Mouse (Mus musculus): Measurements from ENCODE around the gene Vps53. TPM values are rescaled to one million over a fixed set of nuclear protein-coding genes. Genes with fewer than 3 reads are reported as not detected.

Gene Vps53
- polyA plus RNA-seq, 1 experiment from 2014 or later = 28.5 TPM

DNA sequence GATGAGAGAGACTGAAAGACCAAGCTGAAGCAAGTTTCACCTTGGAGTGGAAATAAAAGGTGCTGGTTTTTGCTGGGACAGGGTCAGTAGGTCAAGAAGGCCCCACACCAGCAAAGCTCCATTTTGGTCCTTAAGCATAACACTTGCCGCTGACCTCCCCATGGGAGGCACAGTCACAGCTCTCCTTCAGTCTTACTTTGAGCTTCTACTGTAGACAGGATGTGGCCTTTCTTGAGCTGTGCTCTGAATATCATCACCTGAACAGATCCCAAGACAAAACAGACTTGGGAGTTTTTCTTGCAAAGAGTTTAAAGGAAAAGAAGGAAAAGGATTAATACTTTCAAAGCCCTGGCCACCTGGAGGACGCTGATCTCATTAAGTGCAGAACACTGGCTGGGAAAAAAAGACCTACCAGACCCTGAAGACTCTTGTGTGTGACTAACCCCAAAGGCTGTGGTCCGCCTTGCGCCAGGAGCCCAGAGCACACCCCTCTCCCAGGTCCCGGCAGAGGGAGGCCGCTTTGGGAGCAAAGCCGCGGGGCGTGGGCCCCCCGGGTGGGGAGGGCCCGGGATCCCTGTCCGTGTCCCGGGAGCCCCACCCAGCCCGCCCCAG is 152.8 kb downstream of the Vps53 start:
- Histone ChIP-seq H3K27ac (ENCODE audit: low read length) (peak overlapping the region; percentile 85), H3K4me1 (ENCODE audit: insufficient read depth, low read depth, low read length) (peaks cover 9% of the 10 kb centered on the region; the same call in 1 of the 2 replicates), H3K4me3 (ENCODE audit: low read depth, low read length) (peak overlapping the region; percentile 94), H3K27me3 (replicated peaks; ENCODE audit: insufficient read depth, low read length) (no peaks in the 10 kb centered on the region), H3K4me2 (replicated peaks; ENCODE audit: low read depth, low read length) (peak overlapping the region; percentile 94), H3K36me3 (ENCODE audit: insufficient read depth, low read length) (peaks cover 6% of the 10 kb centered on the region; the same call in 1 of the 2 replicates), H3K9ac (replicated peaks; ENCODE audit: low read depth) (peak overlapping the region; percentile 88), H3K9me3 (ENCODE audit: low read length) (no peaks in the 10 kb centered on the region)
- TF ChIP-seq CTCF (IDR thresholded peaks at IDR 0.05) (no peak), EP300 (IDR thresholded peaks at IDR 0.05) (no peak)
- no peak; the same call in 1 of the 2 replicates for ATAC-seq
- DNase-seq (ENCODE audit: low spot score) = peak; percentile 42
- whole genome bisulfite sequencing = 5% methylated on average over 11 of the region's 14 CpGs

DNA sequence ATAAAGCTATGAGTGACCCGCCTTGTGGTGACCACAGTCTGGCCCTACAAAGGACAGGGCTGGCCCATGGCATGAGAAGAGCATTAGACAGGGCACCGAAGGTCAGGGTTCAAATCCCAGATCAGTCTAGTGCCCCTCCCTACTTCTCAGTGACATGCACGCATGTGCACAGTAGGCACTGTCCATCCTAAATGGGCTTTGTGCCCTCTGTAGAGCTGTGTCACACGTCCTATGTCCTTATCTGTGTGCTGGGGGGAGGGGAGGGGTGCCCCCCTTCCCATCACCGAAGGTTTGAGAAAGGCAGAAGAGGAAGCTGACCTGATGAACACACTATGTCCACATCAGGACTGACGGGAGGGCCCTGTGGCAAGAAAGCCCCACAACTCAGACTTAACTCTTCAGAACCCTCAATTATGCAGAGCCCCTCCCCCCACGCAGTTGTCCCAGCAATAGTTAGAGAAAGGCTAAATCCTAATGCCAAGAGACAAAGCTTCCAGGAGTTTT is 154.3 kb downstream of the Vps53 start:
- DNase-seq (ENCODE audit: low spot score) (no peak), ATAC-seq (no peak)
- H3K27me3 ChIP-seq (replicated peaks; ENCODE audit: insufficient read depth, low read length) = no peaks in the 10 kb centered on the region
- peaks cover 9% of the 10 kb centered on the region; the same call in 1 of the 2 replicates for H3K4me1 ChIP-seq (ENCODE audit: insufficient read depth, low read depth, low read length)
- 67% methylated on average over 7 of the region's 7 CpGs for WGBS
- H3K27ac ChIP-seq (ENCODE audit: low read length) = no peak overlapping the region
- 0 out of 2 replicates have a peak overlapping the region, but pooled peaks have one; percentile 94 for H3K4me3 ChIP-seq (ENCODE audit: low read depth, low read length)
- H3K36me3 ChIP-seq (ENCODE audit: insufficient read depth, low read length) = peaks cover 6% of the 10 kb centered on the region; the same call in 1 of the 2 replicates
- peak overlapping the region; percentile 94 for H3K4me2 ChIP-seq (replicated peaks; ENCODE audit: low read depth, low read length)
- no peaks in the 10 kb centered on the region for H3K9me3 ChIP-seq (ENCODE audit: low read length)
- no peak overlapping the region for H3K9ac ChIP-seq (replicated peaks; ENCODE audit: low read depth)
- TF ChIP-seq CTCF (IDR thresholded peaks at IDR 0.05) = no peak
- TF ChIP-seq EP300 (IDR thresholded peaks at IDR 0.05) = no peak

DNA sequence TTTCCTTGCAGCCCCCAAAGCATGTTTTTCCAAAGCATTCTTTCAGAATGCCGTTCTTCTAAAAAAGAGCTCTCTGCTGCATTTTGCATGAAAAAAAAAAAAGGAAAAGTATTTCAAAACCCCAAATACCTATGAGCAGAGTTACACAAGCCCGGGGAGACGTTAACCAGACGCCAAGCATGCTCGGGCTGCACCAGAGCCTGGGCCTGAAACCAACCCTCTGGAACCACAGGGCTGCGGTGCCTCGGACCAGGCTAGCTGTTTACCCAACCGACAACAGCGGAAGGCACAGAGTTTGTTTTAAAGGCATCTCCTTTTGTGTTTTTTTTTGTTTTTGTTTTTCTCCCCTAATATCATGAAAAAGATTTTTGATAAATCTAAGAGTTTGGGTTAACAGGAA is 158.5 kb downstream of the Vps53 start:
- no peak overlapping the region for H3K4me3 ChIP-seq (ENCODE audit: low read depth, low read length)
- H3K4me2 ChIP-seq (replicated peaks; ENCODE audit: low read depth, low read length) = no peak overlapping the region
- no peak overlapping the region for H3K27ac ChIP-seq (ENCODE audit: low read length)
- H3K9me3 ChIP-seq (ENCODE audit: low read length) = no peaks in the 10 kb centered on the region
- H3K36me3 ChIP-seq (ENCODE audit: insufficient read depth, low read length) = peaks cover 6% of the 10 kb centered on the region; the same call in 1 of the 2 replicates
- no peak overlapping the region for H3K9ac ChIP-seq (replicated peaks; ENCODE audit: low read depth)
- ATAC-seq (no peak), DNase-seq (ENCODE audit: low spot score) (no peak)
- no peaks in the 10 kb centered on the region for H3K27me3 ChIP-seq (replicated peaks; ENCODE audit: insufficient read depth, low read length)
- 60% methylated on average over 9 of the region's 9 CpGs for WGBS
- TF ChIP-seq EP300 (IDR thresholded peaks at IDR 0.05) (no peak), CTCF (IDR thresholded peaks at IDR 0.05) (no peak)
- H3K4me1 ChIP-seq (ENCODE audit: insufficient read depth, low read depth, low read length) = 0 out of 2 replicates have a peak, but pooled peaks cover 2% of the 10 kb centered on the region

GRCm38 (mm10) chr11:76019879-76020278 is 159.6 kb downstream of the Vps53 start:
- H3K27me3 ChIP-seq (replicated peaks; ENCODE audit: insufficient read depth, low read length) = no peaks in the 10 kb centered on the region
- peaks cover 6% of the 10 kb centered on the region; the same call in 1 of the 2 replicates for H3K36me3 ChIP-seq (ENCODE audit: insufficient read depth, low read length)
- H3K9me3 ChIP-seq (ENCODE audit: low read length) = no peaks in the 10 kb centered on the region
- no peak for ATAC-seq
- no peak for TF ChIP-seq EP300 (IDR thresholded peaks at IDR 0.05)
- TF ChIP-seq CTCF (IDR thresholded peaks at IDR 0.05) = no peak
- no peaks in the 10 kb centered on the region for H3K4me1 ChIP-seq (ENCODE audit: insufficient read depth, low read depth, low read length)
- H3K4me2 ChIP-seq (replicated peaks; ENCODE audit: low read depth, low read length) = no peak overlapping the region
- H3K27ac ChIP-seq (ENCODE audit: low read length) = 0 out of 2 replicates have a peak overlapping the region, but pooled peaks have one; percentile 1
- WGBS = 78% methylated on average over 4 of the region's 4 CpGs
- no peak for DNase-seq (ENCODE audit: low spot score)
- H3K9ac ChIP-seq (replicated peaks; ENCODE audit: low read depth) = no peak overlapping the region
- H3K4me3 ChIP-seq (ENCODE audit: low read depth, low read length) = no peak overlapping the region

GRCm38 (mm10) chr11:76015814-76016213 is 163.6 kb downstream of the Vps53 start:
- Histone ChIP-seq H3K27ac (ENCODE audit: low read length) (no peak overlapping the region), H3K4me2 (replicated peaks; ENCODE audit: low read depth, low read length) (no peak overlapping the region), H3K36me3 (ENCODE audit: insufficient read depth, low read length) (no peaks in the 10 kb centered on the region), H3K4me1 (ENCODE audit: insufficient read depth, low read depth, low read length) (no peaks in the 10 kb centered on the region), H3K4me3 (ENCODE audit: low read depth, low read length) (no peak overlapping the region), H3K9ac (replicated peaks; ENCODE audit: low read depth) (no peak overlapping the region), H3K27me3 (replicated peaks; ENCODE audit: insufficient read depth, low read length) (no peaks in the 10 kb centered on the region), H3K9me3 (ENCODE audit: low read length) (no peaks in the 10 kb centered on the region)
- TF ChIP-seq EP300 (IDR thresholded peaks at IDR 0.05) = no peak
- no peak for TF ChIP-seq CTCF (IDR thresholded peaks at IDR 0.05)
- DNase-seq (ENCODE audit: low spot score) = no peak
- WGBS = 58% methylated on average over 4 of the region's 4 CpGs
- ATAC-seq = no peak

DNA sequence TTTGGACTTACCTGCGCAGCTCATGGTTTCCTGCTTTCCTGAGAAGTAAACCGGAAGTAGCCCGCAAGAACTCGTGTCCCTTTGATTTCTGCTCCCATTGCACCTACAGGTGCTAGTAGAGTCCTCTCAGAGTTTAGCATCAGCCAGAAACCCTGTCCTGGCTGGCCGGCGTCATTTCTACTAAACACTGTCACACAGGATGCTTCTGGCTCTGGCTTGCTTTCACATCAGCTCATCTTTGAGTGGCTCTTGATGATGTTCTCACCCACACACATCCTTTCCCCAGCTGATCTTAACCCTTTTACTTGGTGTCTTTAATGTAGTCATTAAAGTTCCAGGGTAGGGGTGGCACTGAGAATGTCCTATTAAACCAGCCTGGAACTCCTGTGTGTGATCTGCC is 164.2 kb downstream of the Vps53 start:
- Histone ChIP-seq H3K27ac (ENCODE audit: low read length) (no peak overlapping the region), H3K4me3 (ENCODE audit: low read depth, low read length) (no peak overlapping the region), H3K9me3 (ENCODE audit: low read length) (no peaks in the 10 kb centered on the region), H3K4me2 (replicated peaks; ENCODE audit: low read depth, low read length) (no peak overlapping the region), H3K9ac (replicated peaks; ENCODE audit: low read depth) (no peak overlapping the region), H3K4me1 (ENCODE audit: insufficient read depth, low read depth, low read length) (no peaks in the 10 kb centered on the region), H3K36me3 (ENCODE audit: insufficient read depth, low read length) (no peaks in the 10 kb centered on the region), H3K27me3 (replicated peaks; ENCODE audit: insufficient read depth, low read length) (no peaks in the 10 kb centered on the region)
- no peak for DNase-seq (ENCODE audit: low spot score)
- TF ChIP-seq CTCF (IDR thresholded peaks at IDR 0.05) = no peak
- no peak for TF ChIP-seq EP300 (IDR thresholded peaks at IDR 0.05)
- 83% methylated on average over 6 of the region's 6 CpGs for WGBS
- ATAC-seq = no peak
